Comparison of ENCODE assay signal across 11 mouse cellular contexts in the genomic region with DNA sequence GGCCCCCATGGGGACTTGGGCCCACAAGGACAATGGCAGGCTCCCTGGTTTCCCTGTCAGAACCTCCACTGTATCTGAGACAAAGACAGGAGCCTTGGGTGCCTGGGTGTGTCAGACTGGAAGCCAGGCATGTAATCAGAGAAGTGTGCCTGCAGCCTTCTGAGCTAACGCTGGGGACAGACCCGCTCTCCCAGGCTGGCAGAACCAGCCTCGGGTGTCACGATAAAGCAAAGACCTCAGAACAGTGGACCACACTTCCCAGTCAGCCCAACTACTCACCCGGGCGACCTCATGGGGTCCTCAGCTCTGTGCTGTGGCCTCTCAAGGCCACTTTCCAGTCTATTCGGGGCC. TPM values are rescaled to one million over a fixed set of nuclear protein-coding genes. Genes with fewer than 3 reads are reported as not detected.
A peak's percentile ranks its signal among the peaks of the same experiment; 100 is the strongest.
DNase-seq lines count a peak whose midpoint lies in the region; ATAC-seq lines count a peak whose summit lies in the region.
"Had no signal": no experiment of that assay in that cellular context is flagged by ENCODE, and none has a peak within 500 bp of the region (broad histone marks: within the 10 kb centered on the region; RNA-seq: fewer than 3 reads in every experiment).

No protein-coding gene starts in this region.

- no peak overlapping the region for H3K9ac ChIP-seq in limb, embryonic 12.5 days (replicated peaks)

- WGBS in limb, embryonic 12.5 days: 35% methylated on average over 7 of the region's 7 CpGs

- no peak overlapping the region for H3K4me3 ChIP-seq in limb, embryonic 12.5 days (replicated peaks)

- H3K9me3 ChIP-seq in limb, embryonic 12.5 days: no peaks in the 10 kb centered on the region

- peak overlapping the region; percentile 35; the same call in 1 of the 2 replicates for H3K27ac ChIP-seq in limb, embryonic 12.5 days

- ATAC-seq in limb, embryonic 12.5 days (ENCODE audit: insufficient number of reproducible peaks, insufficient read depth, low FRiP score, low TSS enrichment, low read depth): no peak
- ATAC-seq: inflammation-experienced regulatory T-cells, adult 6 months had no signal

- intact Hi-C loops in gastrocnemius, postnatal 14 days (cut with DNase I; ENCODE audit: low total_unique reads): no loop called here

- H3K36me3 ChIP-seq in limb, embryonic 12.5 days: no peaks in the 10 kb centered on the region

- no peak overlapping the region for H3K4me2 ChIP-seq in limb, embryonic 12.5 days

- no peaks in the 10 kb centered on the region for H3K27me3 ChIP-seq in limb, embryonic 12.5 days

- H3K4me1 ChIP-seq in limb, embryonic 12.5 days (replicated peaks): peaks cover 24% of the 10 kb centered on the region

- DNase-seq in embryo, embryonic 11 days: peak; percentile 39
- DNase-seq in embryo, embryonic 10 days (ENCODE audit: low spot score): no peak
- peak; percentile 16 for DNase-seq in retina, embryonic 14.5 days (ENCODE audit: low spot score)
- DNase-seq in retina, postnatal 1 day: no peak
- no peak for DNase-seq in right cerebral cortex, adult 2 months (ENCODE audit: low spot score in 2 of 2)
- DNase-seq in gastrocnemius, postnatal 14 days: no peak
- no peak for DNase-seq in urinary bladder, postnatal 10 days (ENCODE audit: low spot score)
- DNase-seq: B cell, adult 2 months; thymus, postnatal 25 days had no signal

RNA-seq across cellular contexts. Expression of a gene that starts 14.8 kb away (rescaled TPM):
- polyA plus RNA-seq in limb, embryonic 12.5 days (2016; fragmentation: Nextera tagmentation; extraction: Ambion mirVana): 0.28 and 0.35 TPM in 2 replicates
- total RNA-seq in gastrocnemius, postnatal 14 days (2021): under 1 TPM; 0.09 to 0.25 TPM
- polyA plus RNA-seq: inflammation-experienced regulatory T-cells, adult 6 months had no signal

Comparison
In these comparisons a context has a peak if more than half of its experiments do, and no peak if none do; other contexts are left out.
1. DNase-seq: peak in embryo, embryonic 11 days (single experiment) and retina, embryonic 14.5 days (single experiment); none in embryo, embryonic 10 days (single experiment), retina, postnatal 1 day (single experiment), right cerebral cortex, adult 2 months (0 of 2), gastrocnemius, postnatal 14 days (single experiment) and urinary bladder, postnatal 10 days (single experiment).